Mouse (Mus musculus): ENCODE results near the gene Cpeb2.

The Cpeb2 gene

DNA sequence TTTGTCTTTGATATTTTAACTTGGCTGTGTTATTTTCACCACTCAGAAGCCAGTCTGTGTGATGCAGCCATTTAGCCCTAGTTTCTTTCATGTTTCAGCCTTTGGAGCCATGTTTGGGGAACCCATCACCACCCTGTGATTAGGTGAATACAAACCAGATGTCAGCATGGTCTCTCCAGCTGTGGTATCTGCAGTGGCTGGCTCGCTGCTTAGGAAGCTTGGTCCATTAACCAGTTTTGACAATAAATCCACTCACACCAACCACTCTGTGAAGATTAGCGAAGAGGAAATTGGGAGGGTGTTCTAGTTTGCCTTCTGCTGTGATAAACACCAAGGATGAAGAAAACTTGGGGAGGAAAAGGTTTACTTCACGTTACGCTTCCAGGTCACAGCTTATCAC is 92.6 kb downstream of the Cpeb2 start:
- DNase-seq (ENCODE audit: low read depth), result no peak

DNA sequence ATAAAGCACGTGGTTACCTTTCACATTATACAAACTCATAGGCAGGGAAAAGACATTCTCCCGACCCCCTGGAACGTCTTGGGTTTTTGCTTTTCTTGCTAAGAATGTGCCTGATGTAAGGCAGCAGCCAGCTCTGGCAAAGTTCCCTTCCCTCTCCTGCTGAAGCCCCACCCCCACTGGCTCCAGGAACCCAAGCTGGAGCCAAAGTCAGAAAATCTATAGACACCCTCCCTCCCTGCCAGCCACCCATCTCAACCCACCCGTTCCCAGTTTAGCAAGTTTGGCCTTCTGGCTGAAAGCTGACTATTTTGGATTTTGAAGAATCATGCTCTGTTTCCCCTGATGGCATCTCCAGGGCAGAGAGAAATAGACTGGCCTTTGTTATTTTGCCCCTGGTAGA is 95.6 kb downstream of the Cpeb2 start:
- DNase-seq (ENCODE audit: low read depth), result no peak

DNA sequence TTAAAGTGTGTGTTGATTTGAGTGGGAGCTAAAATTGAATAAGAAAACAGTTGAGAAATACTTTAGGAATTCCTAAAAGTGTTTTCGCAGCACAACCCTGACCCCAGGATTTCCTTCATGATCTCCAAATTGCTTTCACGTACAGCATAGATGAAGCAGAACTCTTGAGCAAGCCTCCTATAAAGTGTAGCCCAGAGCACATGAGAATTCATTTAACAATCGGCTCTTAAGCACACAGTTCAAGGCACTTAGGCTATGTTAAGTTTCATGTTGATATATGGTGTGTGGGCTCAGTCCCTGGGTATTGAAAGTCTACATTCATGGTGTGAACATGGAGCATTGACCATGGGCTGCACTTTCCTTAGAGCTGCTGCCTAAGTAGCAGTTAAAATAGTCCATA is 97.3 kb downstream of the Cpeb2 start:
- no peak for DNase-seq (ENCODE audit: low read depth)

DNA sequence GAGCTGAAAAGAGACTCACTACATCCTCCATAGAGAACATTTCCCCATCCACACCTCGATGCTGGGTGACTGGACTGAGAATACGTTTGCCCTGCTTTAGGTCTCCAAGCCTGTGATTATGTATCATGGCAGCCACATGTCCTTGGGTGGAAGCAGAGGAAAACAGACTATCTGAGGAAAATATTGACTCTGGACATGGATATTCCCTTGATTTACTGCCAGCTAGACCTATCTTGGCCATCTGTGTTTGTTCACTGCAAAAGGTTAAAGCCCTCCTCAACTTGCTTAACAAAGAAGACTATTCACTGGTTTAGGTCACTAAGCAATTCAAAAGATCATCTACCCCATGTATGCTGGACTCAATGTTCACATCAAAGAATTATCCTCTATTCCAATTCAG is 101.5 kb downstream of the Cpeb2 start:
- DNase-seq (ENCODE audit: low read depth), result no peak

DNA sequence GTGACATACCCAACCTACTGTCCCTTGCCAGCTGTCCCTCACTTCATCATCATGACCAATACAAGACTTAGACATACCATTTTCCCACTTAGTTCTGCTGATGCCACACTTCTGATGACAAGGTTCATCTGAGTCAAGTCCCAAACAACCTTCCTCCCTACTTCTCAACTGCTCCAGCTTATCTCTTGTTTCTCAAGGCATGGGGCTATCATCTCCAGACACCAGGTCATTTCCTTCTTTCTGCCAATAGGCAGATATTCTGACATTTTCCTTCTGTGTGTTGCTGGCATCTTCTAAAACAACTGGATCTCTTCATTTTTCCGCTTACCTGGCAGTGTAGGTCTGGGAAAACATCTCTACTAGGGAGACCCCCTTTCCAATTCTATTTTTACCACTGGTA is 104.2 kb downstream of the Cpeb2 start:
- no peak for DNase-seq (ENCODE audit: low read depth)

DNA sequence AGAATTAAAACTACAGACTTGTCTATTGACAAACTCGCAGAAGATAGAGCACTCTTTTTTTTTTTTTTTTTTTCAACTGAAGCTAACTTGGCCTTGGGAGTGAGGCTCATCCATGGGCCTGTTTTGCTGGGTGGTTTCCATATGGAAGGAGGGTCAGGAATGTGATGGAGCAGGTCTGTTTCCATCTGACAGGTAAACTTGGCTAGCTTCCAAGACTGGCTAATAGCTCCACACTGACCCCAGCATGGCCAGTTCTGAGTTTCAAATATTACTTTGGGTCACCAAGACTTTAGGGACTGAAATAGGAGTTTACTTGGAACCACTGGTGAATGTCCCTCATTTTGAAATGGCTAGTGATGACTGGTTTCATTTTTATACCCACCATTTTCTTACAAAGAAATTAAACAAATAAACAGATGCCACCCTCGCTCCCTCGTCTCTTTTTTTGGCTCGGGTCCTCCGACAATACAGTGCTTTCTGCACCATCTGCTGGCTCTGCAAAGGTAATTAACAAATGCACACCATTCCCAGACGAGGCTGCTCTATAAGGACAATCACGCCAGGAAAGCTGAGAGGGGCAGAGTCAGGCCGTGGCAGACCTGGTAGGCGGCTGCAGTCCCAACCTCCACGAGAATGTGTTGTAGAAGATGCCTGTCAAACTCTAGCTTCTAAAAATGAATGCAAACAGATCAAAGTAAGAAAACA is 106.0 kb downstream of the Cpeb2 start:
- DNase-seq (ENCODE audit: low read depth), result no peak
